Mouse (Mus musculus): ENCODE results near the gene Atp6v1e2.

Atp6v1e2 gene

DNA sequence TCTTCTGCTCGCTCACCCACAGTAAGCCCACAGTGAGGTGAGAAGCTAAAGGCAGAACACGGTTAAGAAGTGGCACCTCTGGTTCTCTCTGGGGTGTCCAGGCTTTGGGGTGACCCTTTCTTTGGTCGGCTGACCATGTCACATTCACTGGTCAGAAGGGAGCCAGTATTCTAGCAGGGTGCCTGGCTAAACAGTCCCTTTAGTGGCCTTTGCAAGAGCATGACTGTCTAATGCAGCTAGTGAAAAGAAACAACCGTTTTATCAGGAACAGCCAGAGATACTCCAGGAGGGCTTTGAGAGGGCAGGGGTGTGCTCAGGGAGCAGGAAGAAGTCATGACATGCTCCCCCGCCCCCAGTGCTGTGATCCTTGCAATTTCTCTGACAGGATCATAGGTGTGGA, 36.4 kb downstream of the Atp6v1e2 start:
- no peak for DNase-seq

DNA sequence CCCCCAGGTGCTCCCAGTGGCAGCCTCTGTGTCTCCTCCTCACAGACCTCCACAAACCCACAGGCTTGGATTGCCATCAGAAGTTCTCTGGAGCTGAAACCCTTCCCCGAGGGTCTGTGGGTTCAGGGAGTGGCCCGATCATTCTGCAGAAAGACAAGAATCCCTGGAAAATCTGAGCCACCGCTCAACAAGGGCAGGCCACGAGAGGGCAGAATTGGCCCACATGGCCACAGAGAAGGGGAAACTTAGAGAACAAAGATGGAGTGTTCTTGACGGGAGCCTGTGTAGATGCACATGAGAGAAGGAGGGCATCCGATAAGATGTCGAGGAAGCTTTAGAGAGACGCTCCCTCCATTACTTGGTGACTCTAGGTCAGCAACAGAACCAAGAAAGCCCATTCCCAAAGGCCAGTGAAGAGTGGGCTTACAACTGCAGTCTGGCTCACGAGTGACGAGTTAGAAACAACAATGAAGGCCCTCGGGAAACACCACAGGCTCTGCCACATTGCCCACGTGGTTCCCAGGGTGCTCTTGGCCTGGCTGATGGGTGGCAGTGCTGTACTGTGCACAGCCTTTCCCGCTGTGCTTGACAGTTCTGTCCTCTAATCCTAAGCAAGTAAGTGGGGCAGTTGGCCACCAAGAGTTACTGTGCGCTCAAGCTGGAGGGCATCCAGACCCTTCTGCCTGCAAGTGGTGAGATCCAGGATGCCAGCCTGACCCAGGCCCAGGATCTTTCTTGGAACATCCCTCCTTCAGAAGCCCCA, 37.8 kb downstream of the Atp6v1e2 start:
- DNase-seq: peak; percentile 43

DNA sequence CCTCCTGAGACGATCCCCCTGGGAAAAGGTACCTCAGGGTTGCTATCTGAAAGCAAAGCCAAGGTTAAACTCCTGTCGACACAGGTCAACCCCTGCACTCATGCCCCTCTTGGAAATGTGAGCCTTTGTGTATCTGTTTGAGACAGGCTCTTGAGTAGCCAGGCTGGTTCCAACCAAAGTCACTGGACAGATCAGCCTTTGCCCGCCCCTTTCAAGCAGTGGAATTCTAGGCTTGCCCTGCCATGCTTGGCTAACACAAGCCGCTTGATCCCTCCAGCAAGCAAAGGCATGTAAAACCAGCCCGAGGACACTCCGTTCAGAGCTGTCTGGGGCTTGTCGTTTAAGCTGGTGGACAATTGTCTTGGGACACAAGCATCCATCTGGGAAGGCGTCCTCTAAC, 39.4 kb downstream of the Atp6v1e2 start:
- DNase-seq: no peak

DNA sequence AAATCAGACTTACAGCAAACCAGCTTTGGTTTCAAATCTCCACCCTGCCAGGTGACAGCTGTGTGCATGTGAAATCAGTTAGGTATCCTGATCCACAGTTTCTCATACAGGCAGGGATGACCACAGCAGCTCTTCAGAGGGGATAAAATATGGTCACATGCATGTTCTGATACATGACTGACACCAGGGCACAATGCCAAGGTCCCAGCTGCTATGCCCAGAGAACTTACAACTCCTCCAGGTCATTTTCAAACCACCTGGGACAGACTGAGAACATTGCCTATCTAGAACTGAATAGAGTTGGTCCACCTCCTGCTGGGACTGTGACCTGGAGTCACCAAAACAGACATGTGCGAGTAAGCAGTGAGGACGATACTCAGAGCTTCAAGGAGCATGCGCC, 40.6 kb downstream of the Atp6v1e2 start:
- DNase-seq: no peak

DNA sequence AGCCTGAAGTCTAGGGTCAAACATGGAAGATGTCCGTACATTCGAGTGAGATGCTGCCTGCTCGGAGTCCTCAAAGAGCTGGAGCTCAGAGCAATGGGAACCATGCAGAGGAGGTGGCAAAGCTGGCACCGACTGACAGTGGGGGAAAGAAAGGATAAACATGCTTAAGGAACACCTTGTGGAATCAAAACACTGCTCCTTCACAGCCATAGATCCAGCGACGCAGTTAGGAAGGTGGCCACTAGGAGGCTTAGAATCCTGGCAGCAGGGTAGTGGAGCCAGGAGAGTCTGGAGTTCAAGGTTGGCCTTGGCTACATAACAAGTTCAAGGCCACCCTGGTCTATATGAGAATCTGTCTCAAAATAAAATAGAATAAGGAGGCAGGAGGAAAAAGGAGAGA, 41.1 kb downstream of the Atp6v1e2 start:
- no peak for DNase-seq

DNA sequence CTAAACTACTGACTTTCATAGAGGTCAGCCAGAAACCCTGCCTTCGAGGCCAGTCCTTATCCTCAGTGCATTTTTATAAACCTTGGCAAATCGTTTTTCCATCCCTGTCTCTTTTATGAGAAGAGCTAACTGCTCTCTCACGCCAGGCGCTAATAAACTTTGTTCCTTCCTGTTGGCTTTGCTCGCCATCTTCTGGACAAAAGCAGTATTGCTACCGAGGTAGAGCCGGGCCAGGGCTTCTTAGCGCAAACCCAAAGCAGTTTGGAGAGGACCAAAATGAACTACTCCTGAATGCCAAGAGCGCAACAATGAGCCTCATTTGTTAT, 41.6 kb downstream of the Atp6v1e2 start:
- peak; percentile 93 for DNase-seq

DNA sequence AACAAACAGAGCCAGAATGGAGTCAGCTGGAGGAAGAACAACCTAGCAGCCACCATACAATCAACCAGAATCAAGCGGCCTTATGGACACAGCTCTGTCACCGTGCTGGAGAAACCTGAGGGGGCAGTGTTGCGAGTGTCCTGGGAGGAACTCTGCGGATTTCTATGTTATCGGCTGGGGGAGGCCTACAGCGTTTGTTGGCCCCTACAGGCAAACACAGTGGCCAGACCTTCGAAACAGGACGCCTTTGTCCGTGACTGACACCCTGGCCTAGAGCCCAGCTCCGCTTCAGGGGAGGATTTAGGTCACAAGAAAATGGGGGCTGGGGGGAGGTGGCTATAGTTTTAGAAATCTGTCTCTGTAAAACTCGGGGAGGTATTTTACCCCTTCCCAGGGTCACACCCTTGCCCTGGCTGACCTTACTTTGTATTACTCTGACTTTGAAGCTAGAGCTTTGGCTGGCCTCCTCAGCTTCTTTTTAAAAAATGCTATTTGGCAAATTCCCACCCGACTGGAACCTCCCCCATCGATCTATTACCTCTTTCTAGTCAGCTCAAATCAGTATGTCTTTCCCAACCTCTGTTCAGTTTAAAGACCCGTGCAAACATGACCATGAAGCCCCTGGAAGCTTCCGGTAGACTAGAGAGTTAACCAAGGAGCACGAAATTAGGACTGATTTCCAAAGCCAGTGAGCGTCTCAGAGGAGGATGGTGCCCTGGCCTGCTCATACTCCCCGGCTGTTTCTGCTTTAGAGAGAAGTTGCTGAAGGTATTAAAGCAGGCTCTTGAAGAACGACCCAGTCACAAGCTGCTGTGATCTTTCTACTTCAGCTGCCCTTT, 42.2 kb downstream of the Atp6v1e2 start:
- DNase-seq: peak; percentile 58

DNA sequence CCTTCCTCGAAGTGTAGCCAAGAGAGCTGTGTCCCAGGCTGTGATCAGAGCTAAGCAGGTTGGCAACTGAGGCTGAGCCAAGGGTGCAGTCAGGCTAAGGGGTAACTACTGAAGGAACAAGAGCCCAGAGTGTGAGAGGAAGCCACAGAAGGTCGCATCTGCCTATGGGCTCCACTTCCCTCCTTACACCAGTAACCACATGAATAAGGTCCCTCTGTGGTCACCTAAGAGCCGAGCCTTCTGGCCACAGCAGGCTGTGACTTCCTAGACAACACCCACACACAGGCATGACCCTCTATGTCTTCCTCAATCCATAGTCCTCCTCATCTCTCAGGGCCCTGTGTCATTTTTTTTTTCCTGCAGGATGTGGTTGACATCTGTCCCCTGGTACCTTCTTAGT, 43.5 kb downstream of the Atp6v1e2 start:
- DNase-seq: no peak

DNA sequence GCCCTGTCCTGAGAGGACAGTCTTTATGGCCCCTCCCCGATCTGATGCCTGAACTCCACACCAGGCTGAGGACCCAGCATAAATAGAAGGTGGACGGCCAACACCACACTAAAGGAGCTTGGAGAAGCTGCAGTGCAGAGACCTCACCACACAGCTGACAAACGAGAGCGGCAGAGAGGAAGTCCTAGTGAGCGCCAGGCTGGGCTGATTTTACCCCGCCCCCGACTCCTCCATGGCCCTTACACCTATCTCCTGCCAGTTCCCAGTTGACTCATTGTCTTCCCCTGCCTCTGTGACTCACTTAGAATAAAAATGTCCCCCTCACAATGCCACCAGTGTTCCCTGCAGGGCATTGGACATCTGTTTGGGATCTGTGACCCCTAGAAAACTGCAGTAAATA, 44.1 kb downstream of the Atp6v1e2 start:
- peak; percentile 55 for DNase-seq

DNA sequence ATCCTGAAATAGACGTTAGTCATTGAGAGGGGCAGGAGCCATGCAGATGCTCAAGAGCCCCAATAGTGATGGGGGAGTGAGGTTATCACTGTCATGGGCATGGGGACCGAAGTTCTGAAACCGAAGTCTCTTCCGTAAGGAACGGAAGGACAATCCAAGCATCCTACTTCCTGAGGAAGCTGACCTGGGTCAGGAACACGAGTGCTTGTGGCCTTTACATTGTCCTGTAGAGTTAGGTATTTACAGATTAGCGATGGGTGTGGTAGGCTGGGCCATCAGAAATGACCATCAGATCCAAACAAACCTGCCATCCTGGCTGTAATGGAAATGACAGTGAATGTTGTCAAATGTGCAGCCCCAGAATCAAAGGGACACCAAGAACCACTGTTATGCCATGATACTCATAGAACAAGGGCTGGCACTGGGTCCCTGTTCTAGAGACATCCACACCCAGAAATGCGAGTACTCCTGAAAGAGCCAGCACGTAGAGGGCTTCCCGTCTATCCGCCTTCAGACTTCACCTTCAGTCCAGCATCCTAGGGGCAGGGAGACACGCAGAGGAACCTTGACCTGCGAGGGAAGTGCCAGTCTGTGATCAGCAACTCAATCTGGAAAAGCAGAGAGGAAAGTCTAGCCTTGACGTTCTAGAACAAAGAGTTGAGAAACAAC, 45.2 kb downstream of the Atp6v1e2 start:
- DNase-seq: no peak

DNA sequence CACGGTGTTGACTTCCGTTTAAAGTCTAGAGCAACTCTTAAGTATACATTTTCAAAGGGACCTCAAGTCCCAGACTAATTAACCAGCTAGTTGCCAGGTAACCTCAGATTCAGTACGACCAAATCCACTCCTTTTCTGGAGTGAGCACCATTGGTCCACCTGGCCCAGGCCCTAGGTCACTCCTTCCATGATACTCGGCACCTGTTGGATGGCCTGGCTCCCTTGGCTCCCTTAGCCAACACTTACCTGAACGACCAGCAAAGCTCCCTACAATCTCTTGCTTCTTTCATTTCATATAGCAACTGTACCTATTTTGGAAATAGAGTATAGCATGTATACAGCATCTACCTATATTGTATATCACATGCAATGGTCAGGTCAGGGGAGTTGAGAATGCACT, 47.1 kb downstream of the Atp6v1e2 start:
- DNase-seq: no peak

DNA sequence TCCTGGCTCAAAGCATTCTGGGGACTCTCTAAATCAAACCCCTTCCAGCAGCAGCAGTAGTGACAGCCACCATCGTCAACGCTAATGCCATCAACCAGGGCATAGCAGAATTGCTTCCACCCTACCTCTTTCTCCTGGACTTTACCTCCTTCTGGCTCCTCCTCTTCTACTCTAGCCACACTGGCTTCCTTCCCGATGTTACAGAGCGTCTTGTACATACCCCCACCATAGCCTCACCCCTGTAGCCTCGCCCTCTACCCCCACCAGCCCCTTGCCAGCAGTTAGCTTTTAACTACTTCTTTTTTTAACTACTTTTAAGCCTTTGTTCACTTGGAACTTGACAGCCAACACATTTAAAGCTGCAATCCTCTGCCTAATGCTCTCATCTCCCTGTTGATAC, 47.9 kb downstream of the Atp6v1e2 start:
- no peak for DNase-seq

DNA sequence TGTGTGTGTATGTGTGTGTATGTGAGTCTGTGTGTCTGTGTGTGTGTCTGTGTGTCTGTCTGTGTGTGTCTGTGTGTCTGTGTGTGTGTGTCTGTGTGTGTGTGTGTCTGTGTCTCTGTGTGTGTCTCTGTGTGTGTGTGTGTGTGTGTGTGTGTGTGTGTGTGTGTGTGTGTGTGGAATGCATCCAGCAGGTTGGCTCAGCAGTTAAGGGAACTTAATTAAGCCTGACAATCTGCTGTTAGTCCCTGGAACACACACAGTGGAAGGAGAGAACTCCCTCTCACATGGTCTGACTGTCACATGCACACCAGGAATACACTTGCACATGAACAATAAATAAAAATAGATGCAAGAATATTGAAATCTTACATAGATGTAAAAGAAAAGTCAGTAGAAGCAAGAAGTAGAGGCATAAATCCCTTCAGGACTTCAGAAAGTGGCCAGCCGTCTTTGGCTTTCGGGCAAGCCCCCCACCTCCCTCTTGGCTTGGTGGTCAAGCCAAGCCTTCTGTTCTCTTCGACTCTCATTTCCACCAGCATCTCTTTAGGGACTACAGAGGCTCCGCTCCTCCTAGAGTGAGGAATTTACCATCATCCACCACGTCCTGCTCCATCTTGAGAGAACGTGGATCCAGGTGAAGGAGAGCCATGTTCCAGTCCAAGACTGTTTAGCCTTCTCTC, 50.1 kb downstream of the Atp6v1e2 start:
- DNase-seq: no peak

DNA sequence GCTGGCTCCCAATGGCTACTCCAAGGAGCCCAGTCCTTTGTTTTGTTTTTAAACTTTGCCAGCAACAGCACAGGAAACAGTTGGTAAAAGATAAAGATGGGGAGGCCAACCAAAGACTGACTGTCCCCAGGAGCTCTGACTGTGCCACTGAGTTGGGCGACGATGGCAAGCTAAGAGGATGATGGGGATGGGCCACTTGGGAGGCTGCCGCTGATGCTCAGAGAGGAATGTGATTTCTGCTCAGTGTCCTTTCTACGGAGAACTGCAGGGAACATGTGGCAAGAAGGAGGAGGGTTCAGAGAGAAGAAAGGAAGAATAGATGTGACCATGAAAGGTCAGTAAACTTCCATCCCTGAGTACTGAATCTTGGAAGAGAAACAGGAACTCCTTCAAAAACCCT, 52.5 kb downstream of the Atp6v1e2 start:
- DNase-seq: no peak
